Mouse (Mus musculus): ENCODE measurements around the gene Tnip2.

DNA sequence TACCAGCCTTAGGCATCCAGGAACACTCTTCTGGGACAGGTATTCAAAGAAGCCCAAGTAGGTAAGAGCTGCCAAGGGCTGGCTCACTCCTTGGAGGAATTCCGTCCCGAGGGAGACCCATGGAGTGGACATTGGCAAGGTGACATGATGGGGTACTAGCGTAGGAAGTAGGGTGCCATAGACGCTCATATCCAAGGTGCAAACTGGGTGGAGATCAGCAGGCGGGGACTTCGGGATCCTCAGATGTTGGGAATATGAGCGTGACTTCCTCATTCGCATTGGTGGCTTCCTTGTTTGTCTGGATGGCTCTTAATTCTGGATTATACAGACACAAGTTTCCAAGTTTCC, 35.3 kb upstream of the Tnip2 start:
- TF ChIP-seq POLR2A (IDR thresholded peaks at IDR 0.05; ENCODE audit: extremely low read depth, insufficient read depth, low read length) (no peak), CTCF (IDR thresholded peaks at IDR 0.05; ENCODE audit: extremely low read depth, insufficient read depth, low read length) (no peak)

All from cortical plate, adult 2 months (tissue).